22 mouse cellular contexts compared by ENCODE assay signal in the genomic region with DNA sequence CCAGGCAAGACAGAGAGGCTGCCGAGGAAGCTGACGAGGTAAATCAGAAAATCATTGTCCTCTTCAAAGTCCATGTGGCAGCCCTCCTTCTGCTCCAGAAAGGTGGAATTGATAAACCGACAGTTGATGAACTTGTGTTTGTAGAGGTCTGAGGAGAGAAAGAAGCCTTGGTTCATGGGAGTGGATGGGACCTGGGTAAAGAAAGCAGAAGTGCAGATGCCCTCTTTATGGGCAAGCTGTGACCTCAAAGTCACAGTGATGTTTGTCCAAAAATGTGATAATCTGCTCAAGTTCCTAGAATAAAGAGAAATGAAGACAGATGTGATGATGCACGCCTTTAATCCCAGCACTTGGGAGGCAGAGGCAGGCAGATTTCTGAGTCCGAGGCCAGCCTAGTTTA.
DNase-seq lines count a peak whose midpoint lies in the region; ATAC-seq lines count a peak whose summit lies in the region.
"Had no signal": no experiment of that assay in that cellular context is flagged by ENCODE, and none has a peak within 500 bp of the region (broad histone marks: within the 10 kb centered on the region; RNA-seq: fewer than 3 reads in every experiment).

No protein-coding gene starts in this region.

- no peak overlapping the region for H3K4me3 ChIP-seq in forebrain, embryonic 16.5 days (replicated peaks; ENCODE audit: low read length)
- H3K4me3 ChIP-seq: embryonic facial prominence, embryonic 13.5 days; embryonic facial prominence, embryonic 15.5 days; erythroblast, embryonic 14.5 days; forebrain, embryonic 10.5 days; forebrain, embryonic 12.5 days had no signal

- no peak overlapping the region for H3K27ac ChIP-seq in forebrain, embryonic 16.5 days (ENCODE audit: low read length)
- H3K27ac ChIP-seq: embryonic facial prominence, embryonic 13.5 days; embryonic facial prominence, embryonic 15.5 days; forebrain, embryonic 10.5 days; forebrain, embryonic 12.5 days had no signal

- H3K9ac ChIP-seq in forebrain, embryonic 16.5 days (replicated peaks; ENCODE audit: low read depth, low read length) = no peak overlapping the region
- H3K9ac ChIP-seq: embryonic facial prominence, embryonic 13.5 days; embryonic facial prominence, embryonic 15.5 days; forebrain, embryonic 12.5 days; forebrain, postnatal 0 days had no signal

- no peaks in the 10 kb centered on the region for H3K9me3 ChIP-seq in forebrain, embryonic 16.5 days (ENCODE audit: control insufficient read depth, low read length)
- H3K9me3 ChIP-seq: embryonic facial prominence, embryonic 13.5 days; embryonic facial prominence, embryonic 15.5 days; forebrain, embryonic 10.5 days; forebrain, embryonic 12.5 days had no signal

- 0 out of 2 replicates have a peak, but pooled peaks have one; percentile 58 for ATAC-seq in common myeloid progenitor, adult 5-6 weeks (replicated peaks; ENCODE audit: low read depth, poor library complexity, severe bottlenecking)
- ATAC-seq in granulocyte monocyte progenitor cell, adult 5-6 weeks (replicated peaks; ENCODE audit: poor library complexity, severe bottlenecking) = peak; percentile 58; the same call in 1 of the 2 replicates
- peak; percentile 52; the same call in 1 of the 2 replicates for ATAC-seq in megakaryocyte, adult 5-6 weeks (ENCODE audit: poor library complexity, severe bottlenecking)
- no peak for ATAC-seq in forebrain, embryonic 16.5 days
- ATAC-seq: forebrain, embryonic 14.5 days; forebrain, postnatal 0 days had no signal

- 82% methylated on average over 5 of the region's 5 CpGs for WGBS in forebrain, embryonic 16.5 days

- DNase-seq in layer of hippocampus, adult 11-12 months (ENCODE audit: low spot score) = no peak
- DNase-seq in lung, postnatal 4 days = no peak
- DNase-seq: adrenal gland, adult 2 months; adrenal gland, postnatal 10 days; adrenal gland, postnatal 25 days; cerebellum, adult 11-12 months; cerebellum, adult 2 months; cerebellum, adult 9-10 months; cerebellum, postnatal 10 days; cerebellum, postnatal 25 days; embryo, embryonic 11 days; forebrain, postnatal 0 days had no signal

- no peak overlapping the region for H3K4me2 ChIP-seq in forebrain, embryonic 16.5 days (ENCODE audit: low read length)
- H3K4me2 ChIP-seq: embryonic facial prominence, embryonic 15.5 days; forebrain, embryonic 12.5 days had no signal

- H3K27me3 ChIP-seq in forebrain, embryonic 16.5 days (replicated peaks; ENCODE audit: control insufficient read depth, insufficient read depth, low read length) = no peaks in the 10 kb centered on the region
- H3K27me3 ChIP-seq: embryonic facial prominence, embryonic 13.5 days; embryonic facial prominence, embryonic 15.5 days; forebrain, embryonic 12.5 days had no signal

- H3K4me1 ChIP-seq in forebrain, embryonic 16.5 days (replicated peaks; ENCODE audit: control insufficient read depth, insufficient read depth, low read length) = no peaks in the 10 kb centered on the region
- H3K4me1 ChIP-seq: embryonic facial prominence, embryonic 15.5 days had no signal

- H3K36me3 ChIP-seq in forebrain, embryonic 16.5 days (ENCODE audit: control insufficient read depth, insufficient read depth) = no peaks in the 10 kb centered on the region
- H3K36me3 ChIP-seq: embryonic facial prominence, embryonic 13.5 days; embryonic facial prominence, embryonic 15.5 days; forebrain, embryonic 10.5 days; forebrain, embryonic 12.5 days had no signal
